Mouse (Mus musculus): ENCODE measurements around the gene Polr3f.
A peak's percentile ranks its signal among the peaks of the same experiment; 100 is the strongest.

Gene Polr3f

DNA sequence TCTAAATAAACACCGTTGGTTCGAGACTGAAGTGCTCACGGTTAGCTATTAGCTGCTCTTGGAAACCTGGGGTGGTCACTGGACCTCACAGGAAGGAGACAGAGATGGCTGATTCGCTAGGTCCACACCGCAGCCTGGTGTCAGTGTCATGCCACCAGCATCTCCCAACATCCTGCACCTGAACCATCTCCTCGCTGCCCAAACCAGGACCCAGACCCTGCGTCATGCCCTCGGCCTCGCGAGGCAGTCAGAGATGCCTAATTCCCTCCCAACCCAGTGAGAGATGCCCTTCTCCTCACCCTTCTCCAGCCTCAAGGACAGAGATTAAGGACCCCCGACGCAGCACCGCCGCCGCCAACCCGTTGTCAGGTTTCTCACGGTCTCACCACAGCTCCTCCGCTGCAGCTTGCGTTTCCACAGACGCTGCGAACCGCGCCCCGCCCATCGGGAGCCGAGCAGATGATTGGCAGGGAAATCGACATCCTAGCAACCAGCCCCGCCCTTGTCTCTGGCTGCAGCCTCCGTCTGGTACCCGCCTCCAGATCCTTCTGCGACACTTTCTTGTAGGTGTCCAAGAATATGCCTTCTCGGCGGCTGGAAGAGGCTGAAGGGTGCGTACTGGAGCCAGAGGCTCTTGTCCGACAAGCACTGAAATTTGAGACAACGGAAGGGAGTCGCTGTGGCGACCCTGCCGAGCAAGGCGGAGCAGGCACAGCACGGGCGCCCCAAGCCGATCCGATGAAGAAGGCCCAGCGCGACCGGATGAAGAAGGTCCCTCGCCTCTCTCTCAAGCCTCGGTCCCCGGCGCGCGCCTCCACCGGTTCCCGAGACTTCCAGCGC lies at the start of gene Polr3f, which contains the start of gene Dzank1:
TSS of gene Polr3f (plus strand) at position 738 of the 840 bp plus-strand sequence.
TSS of gene Dzank1 (minus strand) at position 434 of the 840 bp plus-strand sequence.
- peak; percentile 96 for DNase-seq (ENCODE audit: low read depth, low spot score)

DNA sequence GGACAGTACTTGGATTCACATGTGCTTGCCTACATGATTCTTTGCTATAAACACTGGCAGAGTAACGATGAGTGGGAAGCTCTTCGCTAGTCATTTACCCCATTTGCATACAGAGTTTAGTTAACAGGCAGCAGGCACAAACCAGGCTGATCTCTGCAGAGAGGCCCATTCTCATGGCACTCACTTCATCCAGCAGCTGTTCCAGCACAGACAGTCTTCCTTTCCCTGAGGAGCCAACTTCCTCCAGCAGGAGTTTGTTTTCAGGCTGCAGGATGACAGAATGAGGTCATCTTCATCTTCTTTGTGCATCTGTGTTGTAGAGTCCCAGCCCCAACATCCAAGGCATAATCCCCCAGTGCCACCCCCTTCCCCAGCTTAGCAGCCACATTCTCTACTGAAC lies 48.1 kb upstream of the Polr3f start:
- no peak for DNase-seq (ENCODE audit: low read depth, low spot score)

DNA sequence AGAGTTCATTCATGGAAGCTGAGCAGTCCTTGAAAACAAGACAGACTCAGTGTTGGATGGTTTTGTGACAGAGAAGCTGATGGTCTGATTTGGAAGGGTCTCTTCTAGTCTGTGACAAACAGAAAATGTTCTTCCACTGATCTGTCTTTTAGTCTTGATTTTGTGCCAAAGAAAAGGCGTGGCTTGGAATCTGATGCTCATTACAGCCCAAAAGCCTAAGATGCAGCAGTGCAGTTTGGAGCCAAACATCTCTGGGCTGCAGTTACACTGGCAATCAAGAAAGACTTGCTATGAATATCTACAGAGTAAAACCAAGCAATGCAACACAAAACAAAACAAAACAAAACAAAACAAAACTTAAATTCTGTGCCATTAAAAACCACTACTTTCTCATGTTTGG lies 43.4 kb upstream of the Polr3f start:
- no peak for DNase-seq (ENCODE audit: low read depth, low spot score)

DNA sequence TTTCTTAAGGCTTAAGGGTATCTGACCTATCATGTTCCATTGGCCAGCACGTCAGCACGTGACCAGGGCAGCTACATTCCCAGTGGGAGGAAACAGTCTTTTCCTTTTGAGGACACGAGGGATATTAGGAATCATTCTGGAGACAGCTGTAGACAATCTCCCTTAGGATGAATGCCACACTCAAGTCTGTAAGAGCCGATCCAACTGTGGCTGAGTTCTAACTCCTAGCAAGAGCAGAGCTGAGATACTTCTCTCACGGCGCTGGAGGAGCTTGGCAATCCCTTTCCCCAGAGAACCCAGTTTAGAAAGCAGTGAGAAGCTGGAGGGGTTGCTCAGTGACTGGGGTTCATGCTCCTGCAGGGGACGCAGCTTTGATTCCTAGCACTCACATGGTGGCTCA lies 42.1 kb upstream of the Polr3f start:
- no peak for DNase-seq (ENCODE audit: low read depth, low spot score)

DNA sequence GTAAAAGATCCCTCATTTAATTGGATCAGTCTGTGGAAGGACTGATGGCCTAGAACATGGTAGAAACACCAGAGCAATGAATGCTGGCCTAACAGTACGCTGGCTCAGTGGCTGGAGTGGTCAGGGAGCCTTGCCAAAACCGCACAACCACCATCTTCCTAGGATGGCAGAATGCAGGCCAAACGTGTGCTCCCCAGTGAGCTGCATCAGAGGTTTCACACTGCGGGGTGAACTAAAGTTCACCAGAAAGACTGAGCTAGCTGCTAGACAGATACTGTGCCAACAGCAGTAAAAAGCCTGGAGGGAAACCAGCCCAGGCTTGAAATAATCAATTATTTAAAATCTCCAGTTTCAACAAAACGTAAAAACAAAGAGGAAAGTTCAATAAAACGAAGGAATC lies 40.0 kb upstream of the Polr3f start:
- no peak for DNase-seq (ENCODE audit: low read depth, low spot score)

DNA sequence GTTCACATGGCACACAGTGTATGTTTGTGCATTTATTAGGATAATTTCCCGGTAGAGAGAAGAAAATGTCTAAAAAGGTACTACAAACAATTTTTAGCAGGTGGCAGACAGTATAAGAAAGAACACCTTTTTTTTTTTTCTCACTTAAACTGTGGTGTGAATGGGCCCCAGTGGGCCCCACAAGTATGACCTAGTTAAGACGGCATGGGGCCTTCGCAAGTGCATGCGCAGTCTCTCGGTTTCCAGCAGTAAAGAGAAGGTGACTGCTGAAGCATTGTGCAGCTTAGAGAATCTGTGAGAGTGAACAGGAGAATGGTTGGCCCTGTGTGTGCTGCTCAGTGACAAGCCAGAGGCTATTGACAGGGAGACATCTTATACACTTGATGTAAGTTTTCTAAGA lies 38.2 kb upstream of the Polr3f start:
- no peak for DNase-seq (ENCODE audit: low read depth, low spot score)

DNA sequence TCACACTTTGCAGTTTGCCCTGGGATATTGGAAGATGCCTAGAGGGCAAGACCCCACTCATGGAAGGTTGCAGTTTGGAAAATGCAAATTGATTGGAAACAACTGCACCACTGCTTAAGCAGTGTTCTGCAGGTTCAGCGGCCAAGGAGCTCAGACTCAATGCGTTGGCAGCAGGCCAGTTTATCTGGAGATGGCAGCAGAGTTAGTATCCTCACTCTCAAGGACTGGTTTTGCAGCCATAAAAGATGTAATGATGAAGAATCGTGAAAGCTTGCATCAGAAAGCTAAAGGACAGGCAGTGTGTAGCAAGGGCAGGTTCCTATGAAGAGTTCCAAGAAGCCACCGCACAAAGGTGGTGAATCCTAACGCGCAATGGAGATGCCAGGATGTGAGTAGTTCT lies 25.4 kb upstream of the Polr3f start:
- no peak for DNase-seq (ENCODE audit: low read depth, low spot score)

DNA sequence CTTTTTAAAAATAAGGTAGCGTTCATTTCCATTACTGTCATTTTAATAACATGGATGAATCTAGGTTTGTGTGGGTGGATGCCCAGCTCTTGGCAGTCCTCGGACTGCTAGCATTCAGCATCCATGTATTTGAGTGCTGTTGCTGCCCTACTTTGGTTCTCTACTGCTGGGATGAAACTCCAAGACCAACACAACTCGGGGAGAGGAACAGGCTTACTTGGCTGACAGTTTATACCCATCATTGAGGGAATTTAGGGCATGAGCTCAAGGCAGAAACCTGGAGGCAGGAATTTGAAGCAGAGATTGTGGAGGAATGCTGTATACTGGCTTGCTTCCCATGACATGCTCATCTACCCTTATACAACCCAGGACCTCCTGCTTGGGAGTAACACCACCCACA lies 12.9 kb upstream of the Polr3f start:
- no peak for DNase-seq (ENCODE audit: low read depth, low spot score)

DNA sequence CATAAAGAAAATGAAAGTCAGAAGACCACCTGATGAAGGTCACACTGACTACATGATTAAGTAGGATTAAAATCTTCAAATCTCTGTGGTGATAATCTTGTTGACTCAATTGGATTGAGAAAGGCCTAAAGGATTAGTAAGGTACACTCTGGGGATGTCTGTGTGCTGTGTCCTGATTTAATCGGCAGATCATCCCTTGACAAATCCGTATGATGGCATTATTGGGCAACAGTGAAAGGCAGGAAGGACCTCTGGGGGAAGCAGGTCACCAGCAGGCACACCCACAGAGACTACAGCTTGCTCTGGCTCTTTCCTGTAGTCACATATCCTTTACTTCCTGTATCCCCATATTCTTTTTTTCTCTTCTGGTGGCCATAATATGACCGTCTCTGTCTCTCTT lies 7.7 kb upstream of the Polr3f start:
- DNase-seq (ENCODE audit: low read depth, low spot score), result no peak

DNA sequence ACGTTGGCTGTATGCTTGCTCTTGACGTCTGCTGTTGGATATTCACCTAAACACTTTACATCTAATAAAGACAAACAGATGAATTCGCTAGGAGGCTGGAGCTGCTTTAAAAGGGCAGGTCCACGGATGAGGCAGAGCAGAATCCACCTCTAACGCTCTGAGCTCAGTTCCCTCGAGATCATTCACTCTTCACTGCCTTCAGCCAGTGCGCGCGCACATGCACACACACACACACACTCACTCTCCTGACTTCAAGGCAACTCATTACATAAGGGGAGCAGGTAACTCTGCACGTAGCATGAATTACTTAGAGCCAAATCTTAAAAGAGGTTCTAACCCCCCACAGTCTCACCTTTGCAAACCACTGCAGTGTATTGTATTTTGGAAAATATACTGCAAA lies 1.7 kb upstream of the Polr3f start:
- DNase-seq (ENCODE audit: low read depth, low spot score), result no peak

DNA sequence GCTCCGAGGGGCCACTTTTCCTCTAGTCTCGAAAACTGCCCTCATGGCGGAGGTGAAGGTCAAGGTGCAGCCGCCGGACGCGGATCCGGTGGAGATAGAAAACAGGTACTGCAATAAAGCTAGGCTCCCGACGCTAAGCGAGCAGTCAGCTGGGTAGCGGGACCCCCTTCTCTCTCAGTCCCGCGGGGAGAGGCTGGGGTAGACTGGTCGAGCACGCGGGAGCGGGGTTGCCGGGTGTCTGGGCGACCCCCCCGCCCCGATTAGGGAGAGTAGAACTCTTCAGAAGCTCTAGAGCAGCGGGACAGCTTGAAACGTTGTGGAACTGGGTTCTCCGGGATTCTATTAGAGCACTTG lies 280 bp downstream of the Polr3f start:
- no peak for DNase-seq (ENCODE audit: low read depth, low spot score)

DNA sequence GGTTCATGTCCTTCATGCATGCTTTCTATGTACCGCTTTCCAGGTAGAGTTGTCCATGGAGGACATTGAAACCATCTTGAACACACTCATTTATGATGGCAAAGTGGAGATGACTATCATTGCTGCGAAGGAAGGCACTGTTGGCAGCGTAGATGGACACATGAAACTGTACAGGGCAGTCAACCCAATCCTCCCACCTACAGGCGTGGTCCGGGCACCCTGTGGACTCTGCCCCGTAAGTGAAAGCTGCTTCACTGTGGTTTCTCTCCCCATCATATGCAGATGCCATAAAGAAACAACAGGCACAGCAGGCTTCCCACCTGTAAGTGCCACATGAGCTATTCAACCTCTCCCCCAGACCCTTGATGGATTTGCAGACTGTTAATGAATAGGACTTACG lies 9.6 kb downstream of the Polr3f start:
- no peak for DNase-seq (ENCODE audit: low read depth, low spot score)

DNA sequence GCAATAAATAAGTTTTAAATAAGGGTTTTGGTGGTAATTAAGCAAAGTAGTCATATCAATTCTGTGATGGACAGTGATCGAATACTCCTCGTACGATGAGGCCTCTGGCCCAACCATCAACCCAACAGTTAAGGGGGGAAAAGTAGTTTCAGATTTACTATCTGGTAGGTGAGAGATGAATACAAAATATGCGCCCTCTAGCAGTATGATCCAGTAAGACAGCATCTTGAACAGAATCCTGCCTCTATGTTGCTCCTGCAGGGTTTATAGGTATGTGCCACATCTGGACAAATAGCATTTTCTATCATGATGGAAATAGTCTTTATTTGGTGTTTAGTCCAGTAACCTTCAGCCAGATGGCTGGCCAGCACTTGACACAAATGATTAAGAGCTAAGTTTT lies 13.7 kb downstream of the Polr3f start:
- DNase-seq (ENCODE audit: low read depth, low spot score), result no peak

DNA sequence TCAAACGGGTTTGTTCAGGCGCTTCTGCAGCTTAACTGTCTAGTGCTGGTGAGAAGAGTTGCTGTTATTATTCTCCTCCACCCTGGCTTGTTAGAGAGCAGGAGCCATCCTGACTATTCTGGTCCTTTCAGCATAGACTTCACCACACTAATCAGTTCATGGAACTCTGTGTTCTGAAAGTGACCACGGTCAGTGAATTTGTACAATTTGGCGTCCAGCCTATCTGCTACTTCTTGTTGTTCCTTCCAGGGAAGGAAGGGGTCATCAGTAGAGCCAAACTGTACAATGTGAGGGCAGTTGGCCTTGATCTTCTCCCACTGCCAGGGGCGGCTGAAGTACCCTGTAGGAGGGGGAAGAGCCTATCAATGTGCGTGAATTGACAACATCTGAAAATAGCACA lies 16.2 kb downstream of the Polr3f start:
- no peak for DNase-seq (ENCODE audit: low read depth, low spot score)

DNA sequence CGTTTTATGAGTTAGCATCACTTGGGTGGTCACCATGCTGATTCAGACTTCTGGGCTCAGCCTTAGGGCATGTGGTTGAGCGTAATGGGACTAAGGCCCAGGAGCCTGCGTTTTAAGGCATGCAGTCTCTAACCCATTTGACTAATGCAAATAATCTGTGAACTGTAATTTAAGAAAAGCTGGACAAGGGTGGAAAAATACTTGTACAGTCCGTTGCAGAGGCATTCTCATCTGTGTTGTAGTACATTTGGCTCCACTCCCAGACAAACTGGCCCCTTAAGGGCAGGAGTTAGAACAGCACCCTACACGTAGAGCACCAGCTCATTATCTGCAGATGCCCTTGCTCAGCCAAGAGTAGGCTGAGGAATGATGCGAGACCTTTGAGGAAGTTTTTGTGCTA lies 17.1 kb downstream of the Polr3f start:
- DNase-seq (ENCODE audit: low read depth, low spot score), result no peak

DNA sequence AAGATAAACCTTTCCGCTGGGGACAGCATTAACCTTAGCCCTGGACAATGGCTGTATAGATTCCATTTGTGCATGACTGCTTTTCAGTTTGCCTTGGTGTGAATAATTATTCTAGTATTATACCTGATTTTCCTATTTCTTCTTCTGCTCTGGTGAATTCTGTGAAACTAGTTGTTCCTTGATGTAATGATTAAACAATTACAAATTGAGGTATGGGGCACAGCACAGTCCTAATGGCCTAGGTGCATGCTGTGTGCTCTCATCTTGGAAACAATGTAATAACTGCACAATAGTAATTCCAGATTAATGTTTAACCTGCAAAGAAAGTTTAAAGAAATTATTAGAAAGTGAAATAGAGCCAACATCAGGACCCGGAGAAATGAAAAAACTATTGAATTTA lies 17.5 kb downstream of the Polr3f start:
- DNase-seq (ENCODE audit: low read depth, low spot score), result no peak

DNA sequence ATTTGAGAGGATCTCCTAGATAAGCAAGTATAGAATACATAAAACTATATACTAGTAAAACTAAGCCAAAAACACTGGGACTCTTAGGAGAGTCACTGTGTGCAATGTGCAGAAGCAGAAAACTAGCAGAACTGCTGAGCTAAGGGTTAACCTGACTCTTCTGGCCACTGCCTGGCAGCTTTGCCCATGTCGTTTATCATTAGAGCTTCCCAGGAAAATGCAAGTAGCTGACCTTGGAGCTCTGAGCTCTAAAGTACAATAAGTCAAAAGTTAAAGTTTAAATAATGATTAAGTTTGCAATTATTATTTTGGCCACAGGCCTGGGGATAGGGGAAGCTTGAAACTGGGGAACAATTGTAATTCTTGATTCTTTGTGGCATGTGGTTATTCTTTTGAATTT lies 18.0 kb downstream of the Polr3f start:
- no peak for DNase-seq (ENCODE audit: low read depth, low spot score)

DNA sequence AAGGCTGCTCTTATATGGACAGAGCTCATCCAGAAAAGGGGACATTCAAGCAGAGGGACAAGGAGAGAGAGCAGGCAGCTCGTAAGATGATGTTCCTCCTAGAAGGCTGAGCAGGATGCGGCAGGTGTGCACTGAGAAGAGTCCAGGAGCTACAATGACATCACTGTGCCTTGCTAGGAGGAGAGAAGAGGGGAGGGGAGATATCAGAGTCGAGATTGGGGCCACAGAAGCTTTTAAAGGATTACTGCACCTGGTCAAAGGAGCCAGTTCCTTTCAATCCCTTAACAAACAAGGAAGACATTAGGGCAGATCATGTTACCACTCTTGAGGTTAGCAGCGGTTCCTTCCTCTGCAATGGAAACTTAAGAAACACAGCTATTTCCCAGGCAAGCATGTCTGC lies 20.0 kb downstream of the Polr3f start:
- DNase-seq (ENCODE audit: low read depth, low spot score), result no peak

DNA sequence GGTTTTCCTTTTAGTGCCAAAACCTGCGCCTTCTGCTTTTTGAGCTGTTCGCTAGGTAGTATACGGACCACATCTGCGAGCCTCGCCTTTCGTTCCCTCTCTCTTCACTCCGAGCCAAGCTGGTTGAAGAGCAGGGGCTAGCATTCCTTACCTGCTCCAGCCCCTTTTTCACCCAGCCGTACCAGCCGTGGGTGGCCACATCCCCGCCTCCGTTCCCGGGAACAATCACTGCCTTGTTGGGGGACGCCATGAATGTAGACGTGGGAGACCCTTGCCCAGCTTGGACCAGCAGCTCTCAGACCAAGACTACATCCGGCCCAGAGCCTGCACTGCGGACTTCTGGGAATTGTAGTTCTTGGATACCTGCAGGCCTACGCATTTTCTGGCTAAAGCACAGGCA lies 23.0 kb downstream of the Polr3f start, which contains the start of gene Rbbp9:
TSS of gene Rbbp9 (minus strand) at position 341 of the 400 bp plus-strand sequence.
- DNase-seq (ENCODE audit: low read depth, low spot score), result peak; percentile 90

DNA sequence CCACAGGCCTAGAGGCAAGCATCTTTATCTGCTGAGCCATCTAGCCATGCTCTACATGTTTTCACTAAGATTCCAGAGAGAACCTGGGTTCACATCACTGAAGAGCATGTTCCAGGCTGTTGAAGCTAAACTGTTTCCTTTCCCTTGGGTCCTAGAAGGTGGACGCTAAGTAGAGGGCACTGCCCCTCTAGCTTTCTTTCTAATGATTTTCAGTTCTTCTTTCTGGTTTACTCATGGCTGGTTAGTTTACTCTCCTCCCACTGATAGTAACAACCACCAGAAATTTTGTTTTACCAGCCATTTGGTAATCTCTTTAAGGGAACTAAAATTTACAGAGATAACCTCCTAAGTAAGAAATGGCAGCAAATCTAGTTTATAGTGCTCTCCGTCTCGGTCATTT lies 26.4 kb downstream of the Polr3f start:
- DNase-seq (ENCODE audit: low read depth, low spot score), result no peak

DNA sequence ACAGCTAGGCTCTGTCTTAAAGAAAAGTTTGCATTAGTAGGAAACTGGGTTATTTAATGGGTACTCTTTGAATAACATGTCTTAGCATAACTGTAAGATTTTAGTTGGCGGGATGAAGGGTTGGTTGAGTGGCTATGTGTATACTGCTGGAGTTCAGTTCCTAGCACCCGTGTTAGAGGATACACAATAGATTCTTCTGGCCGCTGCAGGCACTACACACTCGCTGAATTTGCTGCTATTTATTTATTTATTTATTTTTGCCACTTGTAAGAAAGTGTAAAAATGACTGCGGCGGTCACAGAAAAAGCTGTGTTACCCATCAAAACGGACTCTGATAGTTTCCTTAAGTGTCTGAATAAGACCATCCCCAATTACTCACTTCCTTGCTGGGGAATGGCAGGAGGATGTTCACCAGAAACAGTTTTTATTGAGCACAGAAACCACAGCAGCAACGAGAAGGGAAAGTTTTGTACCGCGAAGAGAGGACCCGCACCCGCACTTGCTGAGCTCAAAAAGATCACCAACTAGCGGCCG lies 27.8 kb downstream of the Polr3f start:
- DNase-seq (ENCODE audit: low read depth, low spot score), result peak; percentile 10

DNA sequence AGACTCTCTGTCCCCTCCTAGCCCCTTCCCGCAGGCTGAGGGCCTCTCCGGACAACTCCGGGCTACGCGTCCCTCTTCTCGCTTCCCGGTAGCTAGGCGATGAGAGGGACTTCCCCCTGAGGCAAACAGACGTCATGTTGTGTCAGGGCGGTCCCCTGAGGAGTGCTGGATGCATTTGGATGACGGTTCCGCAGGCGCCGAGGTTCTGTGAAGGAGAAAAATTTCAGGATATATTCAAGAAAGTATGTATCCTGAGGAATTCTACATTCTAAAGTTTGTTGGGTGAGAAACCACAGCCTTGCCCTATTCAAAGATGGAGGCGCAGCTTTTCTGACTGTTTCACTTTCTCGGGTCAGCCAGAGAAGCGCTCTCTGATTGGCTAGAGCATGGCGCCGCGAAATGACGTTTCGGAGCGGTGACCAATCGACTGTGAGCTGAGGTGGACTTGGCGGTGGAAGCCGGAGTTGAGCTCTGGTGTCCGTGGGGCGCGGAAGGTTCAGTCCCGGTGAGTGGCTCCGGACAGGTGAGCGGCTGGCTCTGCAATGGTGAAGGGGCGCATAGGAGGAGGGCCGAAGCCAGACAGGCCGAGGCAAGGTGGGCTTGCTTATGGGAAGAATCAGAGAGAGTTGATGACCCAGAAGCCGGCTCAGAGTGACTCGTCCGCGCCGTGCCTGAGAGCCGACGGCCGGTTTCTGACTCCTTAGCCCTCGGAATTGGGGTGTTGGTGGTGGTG lies 28.5 kb downstream of the Polr3f start, which contains the start of gene Sec23b:
TSS of gene Sec23b (plus strand) at position 410 of the 733 bp plus-strand sequence.
- DNase-seq (ENCODE audit: low read depth, low spot score), result peak; percentile 96

DNA sequence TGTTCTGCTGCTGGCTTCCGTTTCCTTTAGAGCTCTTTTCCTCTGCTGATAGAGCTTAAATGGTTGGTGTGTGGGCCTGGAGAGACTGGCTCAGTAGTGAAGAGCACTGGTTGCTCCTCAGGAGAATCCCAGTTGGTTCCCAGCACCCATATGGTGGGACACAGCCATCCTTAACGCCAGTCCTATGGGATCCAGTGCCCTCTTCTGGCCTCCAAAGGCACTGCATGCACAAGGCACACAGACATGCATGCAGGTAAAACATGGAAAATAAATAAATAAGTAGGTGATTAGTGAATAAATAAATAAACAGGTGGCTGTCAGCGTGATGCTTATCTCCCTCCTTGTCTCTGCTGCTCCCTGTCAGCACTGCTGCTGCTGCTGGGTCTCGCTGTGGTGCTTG lies 61.2 kb downstream of the Polr3f start:
- DNase-seq (ENCODE audit: low read depth, low spot score), result no peak

Data from mesoderm, embryonic 11.5 days (tissue).